Mouse (Mus musculus) heart, embryonic 11.5 days (tissue): Measurements from ENCODE around the gene Parl. TPM values are rescaled to one million over a fixed set of nuclear protein-coding genes. Genes with fewer than 3 reads are reported as not detected.

Experiments
- ATAC-seq: fragments of 200-750 bp; cut with Nextera tagmentation; replicated peaks from 2 replicates; pipeline ENCODE4 v1.8.0; 2017; ENCODE audit warnings: moderate library complexity; ENCODE audit not compliant: insufficient number of reproducible peaks, low FRiP score, low TSS enrichment
- H3K27ac ChIP-seq: fragments of 300-500 bp; sonication (generic); 2 replicates; pipeline ENCODE4 v1.5.1; 2014; ENCODE audit warnings: mild to moderate bottlenecking, low read depth, low read length
- H3K27me3 ChIP-seq: fragments of 300-500 bp; sonication (generic); 2 replicates; pipeline ENCODE4 v1.6.1; 2014; ENCODE audit warnings: mild to moderate bottlenecking, low read length, mixed read lengths; ENCODE audit not compliant: control insufficient read depth, insufficient read depth
- H3K36me3 ChIP-seq: fragments of 300-500 bp; sonication (generic); 2 replicates; pipeline ENCODE4 v1.6.1; 2014; ENCODE audit warnings: mild to moderate bottlenecking, low read length, moderate library complexity, mixed read lengths; ENCODE audit not compliant: control insufficient read depth, insufficient read depth
- H3K4me1 ChIP-seq: fragments of 300-500 bp; sonication (generic); 2 replicates; pipeline ENCODE4 v1.6.1; 2014; ENCODE audit warnings: low read length; ENCODE audit not compliant: control insufficient read depth, insufficient read depth
- H3K4me2 ChIP-seq: fragments of 300-500 bp; sonication (generic); 2 replicates; pipeline ENCODE4 v1.6.1; 2014; ENCODE audit warnings: mild to moderate bottlenecking, moderate library complexity
- H3K4me3 ChIP-seq: fragments of 300-500 bp; sonication (generic); 2 replicates; pipeline ENCODE4 v1.5.1; 2014; ENCODE audit warnings: low read depth, low read length
- H3K9ac ChIP-seq: fragments of 300-500 bp; sonication (generic); 2 replicates; pipeline ENCODE4 v1.6.1; 2014; ENCODE audit warnings: mild to moderate bottlenecking, low read depth, low read length, moderate library complexity
- H3K9me3 ChIP-seq: fragments of 300-500 bp; sonication (generic); replicated peaks from 2 replicates; pipeline ENCODE4 v1.6.1; 2016; ENCODE audit warnings: low read length; ENCODE audit not compliant: control insufficient read depth
- WGBS: fragments of 180-500 bp; shearing (Covaris S2); extraction: QIAGEN DNeasy Blood & Tissue Kit; methylation state at CpG from one replicate; pipeline ENCODE4 v1.1.7; 2014; ENCODE audit not compliant: insufficient replicate concordance; 5-methylcytosine and 5-hydroxymethylcytosine counted together
- polyA plus RNA-seq: library from polyadenylated mRNA; unstranded; fragments of >200 nt; fragmentation: Nextera tagmentation; extraction: Ambion mirVana; gene quantifications from 2 replicates; pipeline ENCODE4 v1.2.1, GENCODE M21; 2014

Gene Parl
- polyA plus RNA-seq, 1 experiment from 2014 or later: 78.0 TPM

DNA sequence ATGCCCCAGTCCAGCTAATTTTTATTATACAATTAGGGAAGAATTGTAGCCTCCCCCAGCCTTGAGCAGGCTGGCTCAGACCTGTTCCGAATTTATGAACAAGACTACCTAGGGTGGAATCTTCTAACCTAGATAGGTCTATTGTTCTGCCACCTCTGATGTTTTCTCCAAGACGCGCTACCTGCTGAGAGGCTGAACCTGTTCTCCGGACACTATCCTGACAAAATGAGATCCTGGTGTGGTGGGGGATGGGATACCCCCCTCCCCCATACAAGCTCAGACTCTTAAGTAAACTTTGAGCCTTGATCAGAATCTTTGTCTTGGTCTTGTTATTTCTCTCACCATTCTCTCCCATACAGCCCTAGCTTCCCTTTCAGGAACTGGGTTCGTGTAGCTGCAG, 44.3 kb downstream of the Parl start:
- no peak for ATAC-seq
- WGBS: 81% methylated on average over 5 of the region's 5 CpGs
- no peak overlapping the region for H3K9ac ChIP-seq

DNA sequence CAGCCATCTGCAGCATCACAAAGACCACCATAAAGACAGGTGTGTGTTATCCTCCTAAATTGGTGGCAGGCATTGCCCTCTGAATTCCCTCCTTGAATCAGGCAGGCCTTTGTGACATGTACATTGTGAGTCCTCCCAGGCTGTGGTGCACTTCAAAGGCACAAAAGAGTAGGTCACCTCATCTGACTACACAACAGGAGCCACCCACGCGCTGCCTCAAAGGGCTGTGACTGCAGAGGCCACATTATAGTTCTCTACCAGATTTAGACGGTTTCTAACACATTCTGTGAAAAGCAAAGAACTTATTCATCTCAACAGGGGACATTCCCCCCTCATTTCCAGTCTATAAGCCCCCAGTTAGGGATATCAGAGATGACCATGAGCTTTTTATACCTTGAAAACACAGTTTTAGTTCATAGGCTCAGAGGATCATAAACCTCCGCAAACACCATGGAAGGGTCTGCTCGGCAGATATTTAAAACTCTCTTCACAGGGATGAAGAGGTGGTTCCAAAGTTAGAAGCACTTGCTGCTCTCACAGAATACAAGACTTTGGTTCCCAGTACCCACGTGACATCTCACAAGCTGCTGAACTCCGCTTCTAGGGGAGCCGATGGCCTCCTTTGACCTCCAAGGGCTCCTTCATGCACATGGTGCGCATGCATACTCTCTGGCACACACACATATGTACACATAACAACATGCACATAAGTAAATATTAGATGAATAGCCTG, 53.6 kb downstream of the Parl start:
- no peak overlapping the region for H3K4me3 ChIP-seq
- no peaks in the 10 kb centered on the region for H3K27me3 ChIP-seq
- no peaks in the 10 kb centered on the region for H3K36me3 ChIP-seq
- ATAC-seq: no peak
- H3K9ac ChIP-seq: no peak overlapping the region
- no peaks in the 10 kb centered on the region for H3K9me3 ChIP-seq
- H3K4me2 ChIP-seq: no peak overlapping the region
- 75% methylated on average over 9 of the region's 9 CpGs for WGBS
- H3K27ac ChIP-seq: no peak overlapping the region
- H3K4me1 ChIP-seq: no peaks in the 10 kb centered on the region

More for the DNA sequence above, 44.3 kb downstream of the Parl start:
- Histone ChIP-seq H3K4me1 (no peaks in the 10 kb centered on the region), H3K4me3 (no peak overlapping the region), H3K9me3 (no peaks in the 10 kb centered on the region), H3K4me2 (no peak overlapping the region), H3K27me3 (no peaks in the 10 kb centered on the region), H3K27ac (no peak overlapping the region), H3K36me3 (no peaks in the 10 kb centered on the region)

DNA sequence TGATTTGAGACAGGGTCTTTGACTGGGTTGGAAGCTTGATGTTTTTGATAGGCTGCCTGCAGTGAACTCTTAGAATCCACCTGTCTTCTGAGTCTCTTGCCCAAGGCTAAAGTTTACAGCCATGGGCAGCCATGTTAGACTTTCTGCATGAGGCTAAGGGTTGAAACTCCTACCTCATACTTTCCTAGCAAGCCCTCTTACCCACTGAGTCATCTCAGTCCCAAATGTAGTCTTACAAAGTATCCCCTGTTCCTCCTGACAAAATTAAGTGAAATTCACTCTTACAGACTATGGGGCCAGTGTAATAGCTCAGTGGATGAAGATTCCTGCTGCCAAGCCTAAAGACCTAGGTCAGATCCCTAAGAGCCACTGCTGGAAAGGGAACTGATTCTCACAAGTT, 55.1 kb downstream of the Parl start:
- H3K9ac ChIP-seq: no peak overlapping the region
- no peak overlapping the region for H3K4me3 ChIP-seq
- no peak overlapping the region for H3K27ac ChIP-seq
- H3K36me3 ChIP-seq: no peaks in the 10 kb centered on the region
- ATAC-seq: no peak
- H3K4me2 ChIP-seq: no peak overlapping the region
- no peaks in the 10 kb centered on the region for H3K4me1 ChIP-seq
- H3K9me3 ChIP-seq: no peaks in the 10 kb centered on the region
- no peaks in the 10 kb centered on the region for H3K27me3 ChIP-seq

DNA sequence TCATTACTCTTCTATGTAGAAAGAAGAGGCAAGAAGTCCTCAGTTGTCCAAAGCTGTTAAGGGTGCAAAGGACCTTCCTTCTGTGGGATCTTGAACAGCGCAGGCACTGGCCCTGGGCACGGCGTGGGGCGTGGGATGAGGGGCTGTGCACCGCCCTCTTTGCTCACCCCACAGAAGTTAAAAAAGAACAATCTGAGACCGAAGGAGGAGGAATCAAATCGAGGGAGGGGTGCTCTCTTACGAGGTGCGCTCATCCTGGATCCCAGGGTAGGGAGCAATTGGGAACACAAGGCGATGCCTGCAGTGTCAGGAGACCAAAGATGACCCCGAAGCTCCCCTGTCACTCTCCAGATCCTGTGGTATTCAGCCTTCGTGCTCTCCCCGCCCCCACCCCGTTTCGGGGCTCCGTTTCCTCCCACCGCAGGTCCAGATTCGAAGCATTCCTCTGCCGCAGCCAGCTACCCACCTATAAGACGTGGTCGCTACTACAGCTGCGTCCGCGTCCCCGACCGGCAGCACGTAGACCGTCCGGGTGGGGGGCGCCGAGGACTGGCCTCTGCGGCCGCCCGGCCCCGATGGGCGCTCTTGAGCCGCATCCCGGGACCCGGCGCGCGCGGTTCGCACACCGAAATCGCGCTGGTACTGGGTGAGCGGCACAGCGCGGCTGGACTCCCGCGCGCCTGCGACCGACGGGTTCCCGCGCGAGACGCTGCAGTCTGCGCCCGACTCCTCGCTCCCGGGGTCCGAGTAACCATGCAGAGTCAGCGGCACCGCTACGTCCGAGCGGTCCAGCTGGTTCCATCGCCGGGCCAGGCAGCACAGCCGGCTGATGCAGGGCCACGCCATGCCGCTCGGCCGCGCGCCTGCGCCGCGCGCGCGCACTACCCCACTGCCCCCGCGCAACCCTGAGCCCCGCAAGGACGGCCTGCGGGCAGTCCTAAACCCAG, 61.4 kb downstream of the Parl start, which contains the start of gene Map6d1:
Map6d1 (minus strand) TSS at position 891 of the 947 bp plus-strand sequence.
- 1% methylated on average over 90 of the region's 90 CpGs for WGBS
- no peaks in the 10 kb centered on the region; the same call in 1 of the 2 replicates for H3K4me1 ChIP-seq

DNA sequence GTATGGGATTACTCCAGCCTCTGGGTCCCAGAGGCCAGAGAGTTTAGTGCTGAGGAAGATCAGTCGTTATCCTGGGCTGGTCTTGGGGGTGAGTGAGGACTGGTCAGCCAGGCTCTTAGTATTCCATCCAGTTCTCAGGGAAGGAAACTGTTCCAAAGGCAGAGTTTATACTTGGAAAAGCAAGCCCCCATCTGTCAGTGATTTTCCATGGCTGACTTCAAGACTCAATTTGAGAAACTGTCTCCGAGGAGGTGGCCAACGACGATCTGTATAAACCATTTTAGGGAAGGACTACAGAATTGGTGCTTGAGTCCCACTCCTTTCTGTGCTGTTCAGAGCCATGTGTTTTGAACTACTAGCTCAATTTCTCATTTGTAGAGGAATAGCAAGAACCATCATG, 63.5 kb downstream of the Parl start:
- Histone ChIP-seq H3K27ac (no peak overlapping the region), H3K4me3 (no peak overlapping the region), H3K27me3 (0 out of 2 replicates have a peak, but pooled peaks cover 2% of the 10 kb centered on the region), H3K4me2 (no peak overlapping the region), H3K9me3 (no peaks in the 10 kb centered on the region), H3K36me3 (peaks cover 2% of the 10 kb centered on the region; the same call in 1 of the 2 replicates), H3K9ac (no peak overlapping the region), H3K4me1 (no peaks in the 10 kb centered on the region; the same call in 1 of the 2 replicates)
- ATAC-seq: no peak
- WGBS: 81% methylated on average over 4 of the region's 4 CpGs

More for the DNA sequence above, 61.4 kb downstream of the Parl start, which contains the start of gene Map6d1:
- 0 out of 2 replicates have a peak, but pooled peaks cover 2% of the 10 kb centered on the region for H3K27me3 ChIP-seq
- peak within 1 kb of the TSS; percentile 90 for H3K4me2 ChIP-seq
- H3K9me3 ChIP-seq: no peaks in the 10 kb centered on the region
- ATAC-seq: peak; percentile 71
- peak within 1 kb of the TSS; percentile 70 for H3K4me3 ChIP-seq
- peak within 1 kb of the TSS; percentile 72 for H3K9ac ChIP-seq
- H3K36me3 ChIP-seq: no peaks in the 10 kb centered on the region
- H3K27ac ChIP-seq: no peak within 1 kb of the TSS

DNA sequence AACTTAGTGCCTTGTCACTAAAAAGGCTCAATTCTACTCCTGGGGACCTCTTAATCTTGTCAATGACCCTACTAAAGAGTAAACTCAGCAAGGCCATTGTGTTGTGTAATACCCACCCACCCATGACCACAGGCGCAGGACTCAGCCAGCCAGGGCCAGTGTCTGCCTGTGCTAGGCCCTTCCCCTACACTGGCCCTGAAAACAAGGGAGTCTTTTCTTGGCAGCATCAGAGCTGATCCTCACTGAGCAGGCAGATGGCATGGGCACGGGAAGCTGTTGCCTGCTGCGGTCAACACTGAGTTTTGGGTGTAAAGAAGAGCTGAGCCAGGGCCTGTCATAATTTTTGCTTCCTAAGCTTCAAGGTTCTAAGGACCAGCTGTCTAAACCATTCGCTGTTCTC, 64.8 kb downstream of the Parl start:
- no peaks in the 10 kb centered on the region for H3K9me3 ChIP-seq
- H3K4me3 ChIP-seq: no peak overlapping the region
- no peak for ATAC-seq
- H3K36me3 ChIP-seq: peaks cover 4% of the 10 kb centered on the region; the same call in 1 of the 2 replicates
- 0 out of 2 replicates have a peak, but pooled peaks cover 2% of the 10 kb centered on the region for H3K27me3 ChIP-seq
- WGBS: 80% methylated on average over 4 of the region's 4 CpGs
- H3K4me1 ChIP-seq: no peaks in the 10 kb centered on the region; the same call in 1 of the 2 replicates
- no peak overlapping the region for H3K9ac ChIP-seq
- no peak overlapping the region for H3K27ac ChIP-seq
- no peak overlapping the region for H3K4me2 ChIP-seq

DNA sequence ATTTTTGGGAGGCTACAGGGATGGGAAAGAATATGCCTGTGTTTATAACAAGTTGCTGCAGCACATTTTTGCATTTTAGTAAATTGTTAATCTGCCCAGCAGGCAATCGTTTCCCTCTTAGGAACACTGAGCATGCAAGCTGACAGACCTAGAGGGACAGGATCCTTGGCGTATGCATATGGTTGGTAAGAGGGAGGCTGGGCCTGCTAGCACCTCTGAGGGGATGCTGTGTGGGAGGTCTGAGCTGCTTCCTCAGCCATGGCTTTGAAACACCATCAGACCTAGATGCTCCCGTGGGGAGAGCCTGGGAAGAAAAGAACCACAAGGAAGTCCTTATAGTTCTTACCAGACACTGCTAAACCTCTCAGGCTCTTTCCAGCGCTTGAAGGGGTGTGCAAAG, 67.8 kb downstream of the Parl start:
- H3K9ac ChIP-seq: no peak overlapping the region
- H3K4me2 ChIP-seq: no peak overlapping the region
- no peaks in the 10 kb centered on the region for H3K27me3 ChIP-seq
- no peaks in the 10 kb centered on the region for H3K9me3 ChIP-seq
- no peak for ATAC-seq
- WGBS: 59% methylated on average over 4 of the region's 4 CpGs
- H3K4me3 ChIP-seq: no peak overlapping the region
- H3K36me3 ChIP-seq: peaks cover 12% of the 10 kb centered on the region
- H3K27ac ChIP-seq: no peak overlapping the region
- H3K4me1 ChIP-seq: no peaks in the 10 kb centered on the region
